ENCODE assay signal across 20 mouse cellular contexts in the genomic region with DNA sequence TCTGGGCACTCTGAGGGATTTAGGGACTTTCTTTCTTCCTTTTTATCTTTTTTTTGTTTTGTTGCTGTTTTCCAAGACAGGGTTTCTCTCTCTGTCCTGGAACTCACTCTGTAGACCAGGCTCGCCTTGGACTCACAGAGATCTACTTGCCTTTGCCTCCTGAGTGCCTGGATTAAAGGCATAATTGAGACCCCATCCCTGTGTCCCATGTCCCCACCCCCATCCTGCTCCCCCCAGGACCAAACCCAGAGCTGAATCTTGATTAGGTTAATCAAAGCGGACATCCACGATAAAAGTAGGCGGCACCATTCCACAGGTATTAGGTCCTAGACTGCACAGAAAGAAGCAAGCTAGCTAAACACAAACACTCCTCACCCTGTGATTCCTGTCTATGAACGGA.
"Had no signal": no experiment of that assay in that cellular context is flagged by ENCODE, and none has a peak within 500 bp of the region (broad histone marks: within the 10 kb centered on the region; RNA-seq: fewer than 3 reads in every experiment).

No protein-coding gene starts in this region.

- H3K9me3 ChIP-seq: heart, embryonic 10.5 days; hindbrain, embryonic 10.5 days; hindbrain, embryonic 12.5 days; intestine, embryonic 15.5 days; limb, embryonic 10.5 days; limb, embryonic 12.5 days; liver, embryonic 13.5 days had no signal

- H3K9ac ChIP-seq: heart, embryonic 12.5 days; hindbrain, embryonic 12.5 days; hindbrain, embryonic 14.5 days; intestine, embryonic 15.5 days; limb, embryonic 12.5 days; liver, embryonic 13.5 days had no signal

- H3K4me3 ChIP-seq: heart, adult 2 months; heart, embryonic 10.5 days; heart, embryonic 12.5 days; hindbrain, embryonic 10.5 days; hindbrain, embryonic 12.5 days; intestine, embryonic 15.5 days; layer of hippocampus, adult 2 months; left cerebral cortex, adult 2 months; limb, embryonic 10.5 days; limb, embryonic 12.5 days; liver, embryonic 13.5 days had no signal

- H3K27ac ChIP-seq: heart, adult 2 months; heart, embryonic 10.5 days; hindbrain, embryonic 10.5 days; hindbrain, embryonic 12.5 days; hindbrain, embryonic 14.5 days; intestine, embryonic 15.5 days; layer of hippocampus, adult 2 months; left cerebral cortex, adult 2 months; limb, embryonic 10.5 days; limb, embryonic 12.5 days; liver, embryonic 13.5 days had no signal

- DNase-seq: gastrocnemius, postnatal 10 days; gastrocnemius, postnatal 25 days; heart, postnatal 10 days; heart, postnatal 4 days; kidney, adult 18-20 months; kidney, adult 8-10 months; kidney, postnatal 10 days; liver; liver, embryonic 13.5 days had no signal
